Comparison of ENCODE assay signal across 8 mouse cellular contexts in the genomic region with DNA sequence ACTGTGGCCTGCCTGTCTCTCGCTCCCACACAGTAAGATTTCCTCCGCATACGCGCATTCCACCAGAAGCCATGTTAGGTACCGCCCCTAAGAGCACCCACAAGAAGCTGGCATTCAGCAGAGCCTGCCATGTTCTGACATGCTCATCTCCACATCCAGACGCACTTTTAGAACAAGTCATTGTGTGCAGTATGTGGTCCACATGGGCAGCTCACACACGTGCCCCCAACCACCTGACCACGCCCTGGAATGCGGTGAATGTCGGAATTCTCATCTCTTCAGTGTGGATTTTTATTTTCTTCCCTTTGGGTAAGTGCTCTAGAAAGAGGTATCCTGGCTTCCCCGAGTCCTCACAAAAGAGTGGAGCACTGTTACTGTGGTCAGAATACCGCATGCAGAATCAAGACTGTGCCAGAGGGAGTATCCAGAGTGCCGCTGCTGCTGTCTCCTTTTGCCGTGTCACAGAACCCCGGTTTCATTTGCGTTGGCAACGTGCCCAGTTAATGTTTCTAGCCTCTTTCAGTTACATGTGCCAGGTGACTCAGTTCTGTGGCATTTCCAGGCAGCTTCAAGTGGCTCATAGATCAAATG. TPM values are rescaled to one million over a fixed set of nuclear protein-coding genes. Genes with fewer than 3 reads are reported as not detected.
DNase-seq lines count a peak whose midpoint lies in the region; ATAC-seq lines count a peak whose summit lies in the region.

No protein-coding gene starts in this region.

- H3K4me1 ChIP-seq in embryonic facial prominence, embryonic 15.5 days: peaks cover 19% of the 10 kb centered on the region

- H3K4me2 ChIP-seq in embryonic facial prominence, embryonic 15.5 days (replicated peaks): peak overlapping the region; percentile 39

- peak overlapping the region; percentile 79 for H3K27ac ChIP-seq in embryonic facial prominence, embryonic 15.5 days (replicated peaks)

- H3K4me3 ChIP-seq in embryonic facial prominence, embryonic 15.5 days (replicated peaks): peak overlapping the region; percentile 11; the same call in 1 of the 2 replicates

- 39% methylated on average over 17 of the region's 17 CpGs for WGBS in embryonic facial prominence, embryonic 15.5 days

- DNase-seq in ovary, adult 18-20 months (ENCODE audit: low spot score): peak; percentile 61
- DNase-seq in ovary, postnatal 10 days (ENCODE audit: low spot score): no peak
- DNase-seq in heart, adult 9 months (ENCODE audit: low spot score in 2 of 2): peak; percentile 49 to 72
- DNase-seq in kidney, postnatal 10 days: peak; percentile 80
- peak; percentile 89 to 93 for DNase-seq in lung, adult 18-20 months
- DNase-seq in right cerebral cortex, postnatal 36 days (ENCODE audit: low spot score in 2 of 2): peak; percentile 51 to 58
- no peak for DNase-seq in thymus, postnatal 14 days

- H3K9ac ChIP-seq in embryonic facial prominence, embryonic 15.5 days: no peak overlapping the region

- peak; percentile 45; the same call in 1 of the 2 replicates for ATAC-seq in embryonic facial prominence, embryonic 15.5 days (ENCODE audit: insufficient number of reproducible peaks, low FRiP score, low TSS enrichment, low read depth)

- no peaks in the 10 kb centered on the region for H3K27me3 ChIP-seq in embryonic facial prominence, embryonic 15.5 days

- no peaks in the 10 kb centered on the region for H3K36me3 ChIP-seq in embryonic facial prominence, embryonic 15.5 days

- H3K9me3 ChIP-seq in embryonic facial prominence, embryonic 15.5 days (replicated peaks): no peaks in the 10 kb centered on the region

RNA-seq across cellular contexts. Expression of a gene that starts 28.4 kb away (rescaled TPM):
- polyA plus RNA-seq in embryonic facial prominence, embryonic 15.5 days (2015; fragmentation: Nextera tagmentation; extraction: Ambion mirVana): 1.5 and 1.9 TPM in 2 replicates

Comparison
In these comparisons a context has a peak if more than half of its experiments do, and no peak if none do; other contexts are left out.
1. DNase-seq: peak in ovary, adult 18-20 months (single experiment), heart, adult 9 months (2 of 2), kidney, postnatal 10 days (single experiment), lung, adult 18-20 months (2 of 2) and right cerebral cortex, postnatal 36 days (2 of 2); none in ovary, postnatal 10 days (single experiment) and thymus, postnatal 14 days (single experiment).